Mouse (Mus musculus): ENCODE measurements around the gene Cpsf7. TPM values are rescaled to one million over a fixed set of nuclear protein-coding genes. Genes with fewer than 3 reads are reported as not detected.

The Cpsf7 gene
- polyA plus RNA-seq, 1 experiment = 23.4 TPM

DNA sequence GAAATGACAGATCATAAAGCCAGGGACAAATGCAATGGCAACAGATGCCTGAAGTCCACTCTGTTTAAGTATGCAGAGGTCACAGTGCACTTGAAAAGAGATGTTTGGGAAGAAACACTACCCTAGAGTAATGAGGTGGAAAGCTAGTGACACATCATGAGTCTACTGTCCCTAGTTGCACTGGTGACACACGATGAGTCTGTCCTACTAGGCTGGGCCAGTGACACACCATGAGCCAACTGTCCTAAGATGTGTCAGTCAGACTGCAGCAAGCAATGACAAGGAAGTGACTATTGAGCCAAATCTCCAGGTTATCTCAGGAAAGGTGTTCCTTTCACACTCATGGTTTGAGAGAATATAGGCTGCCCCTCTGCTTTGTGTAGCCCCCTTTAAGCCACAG is 29.4 kb upstream of the Cpsf7 start:
- Histone ChIP-seq H3K36me3 (ENCODE audit: control insufficient read depth, insufficient read depth) (peaks cover 7% of the 10 kb centered on the region), H3K4me3 (no peak overlapping the region), H3ac (ENCODE audit: control insufficient read depth, insufficient read length) (no peak overlapping the region), H3K4me2 (ENCODE audit: low read depth) (no peak overlapping the region), H3K79me2 (ENCODE audit: control insufficient read depth, insufficient read depth) (no peaks in the 10 kb centered on the region), H3K27me3 (ENCODE audit: control insufficient read depth, insufficient read depth, insufficient read length) (no peaks in the 10 kb centered on the region)
- TF ChIP-seq TCF12 (IDR thresholded peaks at IDR 0.05; ENCODE audit: insufficient read depth, poor library complexity, severe bottlenecking) = no peak
- no peak for TF ChIP-seq CEBPB (IDR thresholded peaks at IDR 0.05; ENCODE audit: insufficient read depth, poor library complexity, severe bottlenecking)
- no peak for TF ChIP-seq MAX (IDR thresholded peaks at IDR 0.05; ENCODE audit: low read depth)
- no peak for TF ChIP-seq SRF (IDR thresholded peaks at IDR 0.05; ENCODE audit: control insufficient read depth, insufficient read length, low read depth)
- no peak for TF ChIP-seq MYOG (IDR thresholded peaks at IDR 0.05; ENCODE audit: control insufficient read depth in 1 of 3, insufficient read depth in 1 of 3, insufficient read length in 2 of 3, low read depth in 2 of 3)
- no peak for TF ChIP-seq E2F4 (IDR thresholded peaks at IDR 0.05; ENCODE audit: insufficient read depth)
- TF ChIP-seq REST (IDR thresholded peaks at IDR 0.05; ENCODE audit: insufficient read depth, insufficient read length) = no peak
- TF ChIP-seq POLR2AphosphoS2 (IDR thresholded peaks at IDR 0.05; ENCODE audit: insufficient read length, low read depth) = no peak
- TF ChIP-seq TCF3 (IDR thresholded peaks at IDR 0.05; ENCODE audit: insufficient read length, low read depth) = no peak

DNA sequence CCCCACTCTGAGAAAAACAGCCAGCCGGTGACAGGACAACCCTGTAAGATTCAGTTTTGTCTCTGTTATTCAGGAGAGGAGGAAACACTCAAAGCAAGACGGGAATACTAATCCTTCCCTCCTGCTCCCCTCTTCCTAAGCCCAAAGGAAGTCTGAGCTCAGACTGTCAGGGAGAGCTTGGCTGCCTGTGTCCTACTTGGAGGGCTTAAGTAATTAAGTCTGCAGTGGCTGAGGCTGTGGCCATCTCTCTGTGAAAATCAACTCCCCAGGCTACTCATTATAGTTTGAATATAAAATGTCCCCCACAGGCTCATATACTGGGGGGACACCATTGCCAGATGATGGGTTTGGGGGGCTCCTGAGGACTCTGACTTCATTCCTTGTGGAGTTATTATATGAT is 28.1 kb upstream of the Cpsf7 start:
- Histone ChIP-seq H3ac (ENCODE audit: control insufficient read depth, insufficient read length) (no peak overlapping the region), H3K36me3 (ENCODE audit: control insufficient read depth, insufficient read depth) (peaks cover 12% of the 10 kb centered on the region), H3K79me2 (ENCODE audit: control insufficient read depth, insufficient read depth) (no peaks in the 10 kb centered on the region), H3K4me2 (ENCODE audit: low read depth) (peak overlapping the region; percentile 35), H3K27me3 (ENCODE audit: control insufficient read depth, insufficient read depth, insufficient read length) (no peaks in the 10 kb centered on the region), H3K4me3 (no peak overlapping the region)
- TF ChIP-seq E2F4 (IDR thresholded peaks at IDR 0.05; ENCODE audit: insufficient read depth) (no peak), POLR2A (IDR thresholded peaks at IDR 0.05; ENCODE audit: insufficient read length, low read depth) (no peak), MYOG (IDR thresholded peaks at IDR 0.05; ENCODE audit: control insufficient read depth in 1 of 3, insufficient read depth in 1 of 3, insufficient read length in 2 of 3, low read depth in 2 of 3) (no peak), SRF (IDR thresholded peaks at IDR 0.05; ENCODE audit: control insufficient read depth, insufficient read length, low read depth) (no peak), POLR2AphosphoS2 (IDR thresholded peaks at IDR 0.05; ENCODE audit: insufficient read length, low read depth) (no peak), TCF12 (IDR thresholded peaks at IDR 0.05; ENCODE audit: insufficient read depth, poor library complexity, severe bottlenecking) (no peak), USF1 (IDR thresholded peaks at IDR 0.05; ENCODE audit: low read depth) (no peak), TCF3 (IDR thresholded peaks at IDR 0.05; ENCODE audit: insufficient read length, low read depth) (no peak), CEBPB (IDR thresholded peaks at IDR 0.05; ENCODE audit: insufficient read depth, poor library complexity, severe bottlenecking) (no peak), MYOD1 (IDR thresholded peaks at IDR 0.05; ENCODE audit: control insufficient read depth in 1 of 3, insufficient read length in 2 of 3, low read depth in 2 of 3) (no peak), REST (IDR thresholded peaks at IDR 0.05; ENCODE audit: insufficient read depth, insufficient read length) (no peak), MAX (IDR thresholded peaks at IDR 0.05; ENCODE audit: low read depth) (no peak)

DNA sequence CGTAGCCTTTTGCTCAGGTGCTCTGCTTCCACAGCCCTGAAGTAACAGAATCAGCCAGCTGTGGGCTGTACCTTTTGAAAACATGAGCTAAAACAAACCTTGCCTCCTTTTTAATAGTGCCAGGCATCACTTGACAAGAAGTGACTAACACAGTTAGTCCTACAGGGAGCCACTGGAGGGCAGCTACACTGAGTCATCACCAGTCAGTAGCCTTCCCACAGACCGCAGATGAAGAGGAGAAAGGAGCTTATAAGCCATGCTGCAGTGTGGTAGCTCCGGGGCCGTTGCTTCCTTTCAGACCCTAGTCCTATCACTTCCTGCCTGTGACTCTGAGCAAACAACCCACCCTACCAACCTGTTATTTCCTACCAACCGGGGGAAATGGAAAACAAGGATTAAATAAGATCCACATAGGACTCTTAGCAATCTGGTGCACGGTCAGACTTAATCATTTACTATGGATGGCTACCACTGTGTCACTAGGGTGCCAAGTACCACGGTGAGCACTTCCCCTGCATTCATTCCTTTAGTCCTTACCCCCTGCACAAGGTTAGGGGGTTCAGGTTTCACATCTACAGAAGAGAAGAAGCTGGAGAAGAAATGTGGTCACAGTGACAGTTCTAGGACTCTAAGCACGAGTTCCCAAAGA is 27.4 kb upstream of the Cpsf7 start:
- H3K79me2 ChIP-seq (ENCODE audit: control insufficient read depth, insufficient read depth) = no peaks in the 10 kb centered on the region
- H3K4me2 ChIP-seq (ENCODE audit: low read depth) = peak overlapping the region; percentile 82
- no peak overlapping the region for H3K4me3 ChIP-seq
- H3K27me3 ChIP-seq (ENCODE audit: control insufficient read depth, insufficient read depth, insufficient read length) = no peaks in the 10 kb centered on the region
- H3ac ChIP-seq (ENCODE audit: control insufficient read depth, insufficient read length) = no peak overlapping the region
- TF ChIP-seq POLR2AphosphoS2 (IDR thresholded peaks at IDR 0.05; ENCODE audit: insufficient read length, low read depth) (no peak), CEBPB (IDR thresholded peaks at IDR 0.05; ENCODE audit: insufficient read depth, poor library complexity, severe bottlenecking) (no peak), MAX (IDR thresholded peaks at IDR 0.05; ENCODE audit: low read depth) (no peak), USF1 (IDR thresholded peaks at IDR 0.05; ENCODE audit: low read depth) (no peak), E2F4 (IDR thresholded peaks at IDR 0.05; ENCODE audit: insufficient read depth) (no peak), MYOD1 (IDR thresholded peaks at IDR 0.05; ENCODE audit: control insufficient read depth in 1 of 3, insufficient read length in 2 of 3, low read depth in 2 of 3) (no peak), REST (IDR thresholded peaks at IDR 0.05; ENCODE audit: insufficient read depth, insufficient read length) (no peak), TCF12 (IDR thresholded peaks at IDR 0.05; ENCODE audit: insufficient read depth, poor library complexity, severe bottlenecking) (no peak)
- peaks cover 18% of the 10 kb centered on the region for H3K36me3 ChIP-seq (ENCODE audit: control insufficient read depth, insufficient read depth)

GRCm38 (mm10) chr19:10500581-10500980 is 24.5 kb upstream of the Cpsf7 start:
- no peaks in the 10 kb centered on the region for H3K79me2 ChIP-seq (ENCODE audit: control insufficient read depth, insufficient read depth)
- H3K36me3 ChIP-seq (ENCODE audit: control insufficient read depth, insufficient read depth) = peaks cover 30% of the 10 kb centered on the region
- H3K27me3 ChIP-seq (ENCODE audit: control insufficient read depth, insufficient read depth, insufficient read length) = no peaks in the 10 kb centered on the region
- TF ChIP-seq TCF12 (IDR thresholded peaks at IDR 0.05; ENCODE audit: insufficient read depth, poor library complexity, severe bottlenecking) (no peak), USF1 (IDR thresholded peaks at IDR 0.05; ENCODE audit: low read depth) (no peak), POLR2A (IDR thresholded peaks at IDR 0.05; ENCODE audit: insufficient read length, low read depth) (no peak), REST (IDR thresholded peaks at IDR 0.05; ENCODE audit: insufficient read depth, insufficient read length) (no peak), MYOG (IDR thresholded peaks at IDR 0.05; ENCODE audit: control insufficient read depth in 1 of 3, insufficient read depth in 1 of 3, insufficient read length in 2 of 3, low read depth in 2 of 3) (no peak), POLR2AphosphoS2 (IDR thresholded peaks at IDR 0.05; ENCODE audit: insufficient read length, low read depth) (no peak), CEBPB (IDR thresholded peaks at IDR 0.05; ENCODE audit: insufficient read depth, poor library complexity, severe bottlenecking) (no peak), MYOD1 (IDR thresholded peaks at IDR 0.05; ENCODE audit: control insufficient read depth in 1 of 3, insufficient read length in 2 of 3, low read depth in 2 of 3) (no peak), E2F4 (IDR thresholded peaks at IDR 0.05; ENCODE audit: insufficient read depth) (no peak), SRF (IDR thresholded peaks at IDR 0.05; ENCODE audit: control insufficient read depth, insufficient read length, low read depth) (no peak), MAX (IDR thresholded peaks at IDR 0.05; ENCODE audit: low read depth) (no peak), TCF3 (IDR thresholded peaks at IDR 0.05; ENCODE audit: insufficient read length, low read depth) (no peak)
- no peak overlapping the region for H3K4me2 ChIP-seq (ENCODE audit: low read depth)
- no peak overlapping the region for H3ac ChIP-seq (ENCODE audit: control insufficient read depth, insufficient read length)
- no peak overlapping the region for H3K4me3 ChIP-seq
